Mouse (Mus musculus) heart, postnatal 0 days (tissue): ENCODE results near the gene Dpysl5. TPM values are rescaled to one million over a fixed set of nuclear protein-coding genes. Genes with fewer than 3 reads are reported as not detected.

Source experiments
- ATAC-seq: fragments of 200-750 bp; cut with Nextera tagmentation; 2 replicates; pipeline ENCODE4 v1.8.0; 2017; ENCODE audit warnings: low read depth, moderate number of reproducible peaks, moderate library complexity; ENCODE audit not compliant: insufficient read depth
- DNase-seq: peaks from one replicate; pipeline ENCODE4 v3.0.0-alpha.2; 2016; ENCODE audit warnings: low spot score
- H3K27ac ChIP-seq: fragments of 300-500 bp; sonication (generic); 2 replicates; pipeline ENCODE4 v1.5.1; 2014; ENCODE audit warnings: low read depth, mild to moderate bottlenecking
- H3K27me3 ChIP-seq: fragments of 300-500 bp; sonication (generic); 2 replicates; pipeline ENCODE4 v1.6.1; 2014; ENCODE audit warnings: low read length, mixed read lengths; ENCODE audit not compliant: control insufficient read depth, insufficient read depth
- H3K36me3 ChIP-seq: fragments of 300-500 bp; sonication (generic); replicated peaks from 2 replicates; pipeline ENCODE4 v1.6.1; 2014; ENCODE audit warnings: low read length, mixed read lengths; ENCODE audit not compliant: control insufficient read depth, insufficient read depth
- H3K4me1 ChIP-seq: fragments of 300-500 bp; sonication (generic); 2 replicates; pipeline ENCODE4 v1.6.1; 2014; ENCODE audit warnings: antibody characterized with exemption; ENCODE audit not compliant: control insufficient read depth, insufficient read depth
- H3K4me2 ChIP-seq: fragments of 300-500 bp; sonication (generic); 2 replicates; pipeline ENCODE4 v1.6.1; 2014; ENCODE audit warnings: low read depth, mild to moderate bottlenecking, low read length, moderate library complexity
- H3K4me3 ChIP-seq: fragments of 300-500 bp; sonication (generic); 2 replicates; pipeline ENCODE4 v1.5.1; 2014; ENCODE audit warnings: low read depth, low read length
- H3K9ac ChIP-seq: fragments of 300-500 bp; sonication (generic); replicated peaks from 2 replicates; pipeline ENCODE4 v1.6.1; 2014; ENCODE audit warnings: low read depth, low read length, mixed read lengths
- H3K9me3 ChIP-seq: fragments of 300-500 bp; sonication (generic); replicated peaks from 2 replicates; pipeline ENCODE4 v1.6.1; 2016; ENCODE audit warnings: low read length; ENCODE audit not compliant: control insufficient read depth
- CTCF ChIP-seq: IDR thresholded peaks from 2 replicates; pipeline ENCODE4 v1.5.1; 2016; ENCODE audit warnings: antibody characterized with exemption, control low read depth, low read depth
- EP300 ChIP-seq: IDR thresholded peaks from 2 replicates; pipeline ENCODE4 v1.6.1; 2016; ENCODE audit warnings: antibody characterized with exemption, low read depth
- WGBS: fragments of 180-500 bp; shearing (Covaris S2); extraction: QIAGEN DNeasy Blood & Tissue Kit; methylation state at CpG from one replicate; pipeline ENCODE4 v1.1.7; 2014; 5-methylcytosine and 5-hydroxymethylcytosine counted together
- polyA plus RNA-seq: library from polyadenylated mRNA; unstranded; fragments of >200 nt; fragmentation: Nextera tagmentation; extraction: Ambion mirVana; gene quantifications from 2 replicates; pipeline ENCODE4 v1.2.1, GENCODE M21; 2015
- total RNA-seq: library from RNA; depleted of rRNA; stranded (reverse); fragments of >200 nt; gene quantifications from 2 replicates; pipeline ENCODE4 v1.2.3, GENCODE M21; 2014; ENCODE audit warnings: low replicate concordance

Dpysl5 gene
- total and polyA plus RNA-seq, 2 experiments from 2014 or later: 0.83 to 4.7 TPM

DNA sequence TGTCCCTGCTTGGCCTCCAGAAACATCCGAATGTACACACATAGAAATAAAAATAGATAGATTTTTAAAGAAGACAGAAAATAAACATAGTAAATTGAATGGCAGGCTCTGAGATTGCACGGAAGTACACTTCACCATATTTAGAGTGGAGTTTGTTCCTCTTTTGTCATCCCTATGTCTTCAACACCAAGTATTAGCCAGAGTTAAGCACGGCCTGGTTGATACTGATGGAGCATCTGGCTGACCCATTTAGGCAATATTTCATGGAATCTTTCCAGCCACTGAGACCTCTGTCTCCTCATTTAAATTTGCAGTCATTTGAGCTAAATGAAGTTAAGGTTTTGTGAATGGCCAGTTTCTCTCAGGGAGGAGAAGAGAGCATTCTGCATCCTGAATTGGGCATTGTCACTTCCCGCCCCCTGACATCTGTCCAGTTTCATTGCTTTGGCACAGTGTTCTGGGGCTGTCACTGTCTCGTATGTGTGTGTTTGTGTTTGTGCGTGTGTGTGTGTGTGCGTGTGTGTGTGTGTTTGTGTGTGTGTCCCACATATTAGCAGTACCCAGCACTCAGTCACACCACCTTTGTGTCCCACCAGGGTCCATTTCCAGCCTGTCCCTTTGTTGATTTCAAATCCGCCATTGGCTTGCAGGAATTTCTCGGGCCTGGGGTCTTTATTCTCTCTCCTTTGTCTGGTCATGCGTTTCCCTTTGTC, 6.8 kb downstream of the Dpysl5 start:
- H3K27ac ChIP-seq: no peak overlapping the region
- TF ChIP-seq EP300: no peak
- TF ChIP-seq CTCF: no peak

DNA sequence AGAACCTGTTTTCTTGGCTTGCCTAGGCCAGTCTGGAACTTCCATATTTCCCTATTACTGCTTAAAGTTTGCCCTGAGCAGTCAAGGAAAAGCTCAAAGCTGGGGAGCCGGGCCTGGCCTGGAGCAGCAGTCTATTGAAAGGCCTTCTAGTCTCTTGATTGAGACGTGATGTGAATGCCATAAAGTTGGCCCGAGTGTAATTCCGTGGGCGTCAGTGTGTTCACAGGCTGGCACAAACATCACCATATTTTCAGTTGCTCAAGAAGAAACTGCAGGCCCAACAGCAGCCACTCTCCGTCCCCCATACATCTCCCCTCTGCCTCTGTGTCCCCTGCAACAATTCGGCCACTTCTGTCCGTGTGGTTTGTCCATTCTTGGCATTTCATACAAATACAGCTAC, 10.6 kb downstream of the Dpysl5 start:
- TF ChIP-seq CTCF: no peak
- no peak for TF ChIP-seq EP300
- no peak for ATAC-seq
- Histone ChIP-seq H3K36me3 (no peaks in the 10 kb centered on the region), H3K27ac (no peak overlapping the region), H3K4me1 (no peaks in the 10 kb centered on the region), H3K4me2 (no peak overlapping the region), H3K27me3 (no peaks in the 10 kb centered on the region), H3K4me3 (no peak overlapping the region), H3K9ac (no peak overlapping the region), H3K9me3 (no peaks in the 10 kb centered on the region)
- DNase-seq: no peak
- WGBS: 80% methylated on average over 8 of the region's 8 CpGs

More for the DNA sequence above, 6.8 kb downstream of the Dpysl5 start:
- Histone ChIP-seq H3K4me1 (peaks cover 5% of the 10 kb centered on the region), H3K4me2 (no peak overlapping the region), H3K9ac (no peak overlapping the region), H3K9me3 (no peaks in the 10 kb centered on the region), H3K36me3 (no peaks in the 10 kb centered on the region), H3K4me3 (no peak overlapping the region), H3K27me3 (peaks cover 25% of the 10 kb centered on the region)
- DNase-seq (no peak), ATAC-seq (no peak)
- WGBS: 78% methylated on average over 10 of the region's 10 CpGs

DNA sequence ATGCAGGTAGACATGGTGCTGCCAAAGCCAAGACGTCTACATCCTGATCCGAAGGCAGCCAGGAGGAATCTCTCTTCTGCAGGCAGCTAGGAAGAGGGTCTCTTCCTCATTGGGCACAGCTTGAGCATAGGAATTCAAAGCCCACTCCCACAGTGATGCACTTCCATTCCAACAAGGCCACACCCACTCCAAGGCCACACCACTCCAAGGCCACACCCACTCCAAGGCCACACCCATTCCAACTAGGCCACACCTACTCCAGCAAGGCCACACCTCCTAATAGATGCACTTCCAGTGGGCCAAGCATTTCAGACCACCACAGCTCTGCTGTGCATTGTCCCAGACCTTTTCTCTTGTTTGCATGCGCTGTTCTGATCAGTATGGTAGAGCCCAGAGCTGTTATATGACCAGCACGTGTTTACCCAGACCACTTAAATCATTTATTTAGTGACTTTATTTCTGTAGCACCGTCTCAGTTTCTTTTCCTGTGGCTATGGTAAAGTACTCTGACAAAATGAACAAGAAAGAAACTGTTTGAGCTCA, 14.9 kb downstream of the Dpysl5 start:
- 83% methylated on average over 5 of the region's 5 CpGs for WGBS
- H3K9ac ChIP-seq: no peak overlapping the region
- H3K4me3 ChIP-seq: no peak overlapping the region
- H3K9me3 ChIP-seq: no peaks in the 10 kb centered on the region
- DNase-seq: no peak
- no peak for ATAC-seq
- H3K4me2 ChIP-seq: no peak overlapping the region
- no peaks in the 10 kb centered on the region for H3K27me3 ChIP-seq
- no peaks in the 10 kb centered on the region for H3K36me3 ChIP-seq
- no peaks in the 10 kb centered on the region for H3K4me1 ChIP-seq
- TF ChIP-seq CTCF (no peak), EP300 (no peak)
- H3K27ac ChIP-seq: no peak overlapping the region

DNA sequence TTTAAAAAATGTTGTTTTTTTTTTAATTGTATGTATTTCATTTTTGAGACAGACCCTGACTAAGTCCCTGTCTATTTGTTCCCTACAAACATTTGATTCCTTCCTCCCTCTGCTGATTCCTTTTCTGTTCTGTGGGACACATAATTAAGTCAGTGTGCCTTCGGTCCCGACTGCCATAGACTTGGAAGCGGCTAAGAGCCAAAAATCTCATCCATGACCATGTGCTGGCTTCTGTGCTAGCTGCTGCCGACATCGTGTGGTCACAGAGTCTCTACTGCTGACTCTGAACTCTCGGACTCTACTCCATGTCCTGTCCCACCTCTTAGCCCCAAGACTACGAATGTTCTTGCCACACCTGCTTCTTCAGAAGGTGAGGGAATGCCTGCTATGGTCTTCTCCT, 21.1 kb downstream of the Dpysl5 start:
- H3K9me3 ChIP-seq: no peaks in the 10 kb centered on the region
- H3K4me2 ChIP-seq: no peak overlapping the region
- DNase-seq (no peak), ATAC-seq (no peak)
- 82% methylated on average over 7 of the region's 7 CpGs for WGBS
- H3K36me3 ChIP-seq: no peaks in the 10 kb centered on the region
- no peaks in the 10 kb centered on the region for H3K27me3 ChIP-seq
- H3K27ac ChIP-seq: no peak overlapping the region
- TF ChIP-seq CTCF (no peak), EP300 (no peak)
- no peak overlapping the region for H3K9ac ChIP-seq
- H3K4me3 ChIP-seq: no peak overlapping the region
- H3K4me1 ChIP-seq: no peaks in the 10 kb centered on the region

DNA sequence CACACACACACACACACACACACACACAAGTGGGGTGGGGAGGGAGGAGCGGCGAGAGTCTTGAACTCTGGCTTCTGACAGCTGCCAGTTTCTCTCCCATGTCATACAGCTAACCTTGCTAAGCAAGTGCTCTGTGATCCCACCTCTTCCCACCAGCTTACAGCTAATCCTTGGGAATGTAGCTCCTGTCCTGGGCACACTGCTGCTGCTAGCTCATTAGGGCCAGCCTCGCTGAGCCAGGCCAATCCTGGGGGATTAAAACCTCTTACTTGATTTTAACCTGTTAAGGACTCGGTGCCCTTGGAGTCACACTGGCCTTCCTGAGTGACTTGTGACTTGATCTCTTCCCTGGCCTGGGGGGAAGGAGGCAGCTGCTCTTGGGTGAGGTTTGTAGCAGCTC, 23.3 kb downstream of the Dpysl5 start:
- peaks cover 10% of the 10 kb centered on the region for H3K4me1 ChIP-seq
- 32% methylated on average over 4 of the region's 4 CpGs for WGBS
- TF ChIP-seq EP300: no peak
- no peak for TF ChIP-seq CTCF
- H3K4me3 ChIP-seq: no peak overlapping the region
- no peaks in the 10 kb centered on the region for H3K36me3 ChIP-seq
- no peaks in the 10 kb centered on the region for H3K27me3 ChIP-seq
- no peak overlapping the region for H3K9ac ChIP-seq
- no peak overlapping the region for H3K4me2 ChIP-seq
- ATAC-seq (no peak), DNase-seq (no peak)
- H3K9me3 ChIP-seq: no peaks in the 10 kb centered on the region
- H3K27ac ChIP-seq: no peak overlapping the region
